Mouse (Mus musculus) intestine, embryonic 16.5 days (tissue): ENCODE results near the gene Maea. TPM values are rescaled to one million over a fixed set of nuclear protein-coding genes. Genes with fewer than 3 reads are reported as not detected.
"Not testable (repeated sequence)": the region's sequence is repeated elsewhere in the genome, so short reads cannot be mapped to it uniquely, and the experiment has no call there.

Source experiments
- ATAC-seq: fragments of 200-750 bp; cut with Nextera tagmentation; 2 replicates; pipeline ENCODE4 v1.8.0; 2017; ENCODE audit warnings: moderate TSS enrichment, moderate library complexity
- H3K27ac ChIP-seq: fragments of 300-500 bp; sonication (generic); 2 replicates; pipeline ENCODE4 v1.5.1; 2014; ENCODE audit warnings: mild to moderate bottlenecking, low read length
- H3K27me3 ChIP-seq: fragments of 300-500 bp; sonication (generic); replicated peaks from 2 replicates; pipeline ENCODE4 v1.6.1; 2014; ENCODE audit warnings: low read length, control low read depth, mixed read lengths; ENCODE audit not compliant: control insufficient read depth, insufficient read depth
- H3K36me3 ChIP-seq: fragments of 300-500 bp; sonication (generic); 2 replicates; pipeline ENCODE4 v1.6.1; 2014; ENCODE audit warnings: low read length, control low read depth; ENCODE audit not compliant: control insufficient read depth, insufficient read depth
- H3K4me1 ChIP-seq: fragments of 300-500 bp; sonication (generic); 2 replicates; pipeline ENCODE4 v1.6.1; 2014; ENCODE audit warnings: low read length, control low read depth, mixed read lengths; ENCODE audit not compliant: control insufficient read depth, insufficient read depth
- H3K4me2 ChIP-seq: fragments of 300-500 bp; sonication (generic); 2 replicates; pipeline ENCODE4 v1.6.1; 2014; ENCODE audit warnings: low read depth, low read length, control low read depth
- H3K4me3 ChIP-seq: fragments of 300-500 bp; sonication (generic); 2 replicates; pipeline ENCODE4 v1.5.1; 2014; ENCODE audit warnings: mild to moderate bottlenecking, low read length
- H3K9ac ChIP-seq: fragments of 300-500 bp; sonication (generic); 2 replicates; pipeline ENCODE4 v1.6.1; 2014; ENCODE audit warnings: low read depth, low read length
- H3K9me3 ChIP-seq: fragments of 300-500 bp; sonication (generic); 2 replicates; pipeline ENCODE4 v1.6.1; 2016; ENCODE audit warnings: low read length, control low read depth; ENCODE audit not compliant: control insufficient read depth
- WGBS: fragments of 180-500 bp; shearing (Covaris S2); extraction: QIAGEN DNeasy Blood & Tissue Kit; methylation state at CpG from one replicate; pipeline ENCODE4 v1.1.7; 2014; 5-methylcytosine and 5-hydroxymethylcytosine counted together
- polyA plus RNA-seq: library from polyadenylated mRNA; unstranded; fragments of >200 nt; fragmentation: Nextera tagmentation; extraction: Ambion mirVana; gene quantifications from 2 replicates; pipeline ENCODE4 v1.2.1, GENCODE M21; 2015

Gene Maea
- polyA plus RNA-seq, 1 experiment from 2014 or later = 135 TPM

DNA sequence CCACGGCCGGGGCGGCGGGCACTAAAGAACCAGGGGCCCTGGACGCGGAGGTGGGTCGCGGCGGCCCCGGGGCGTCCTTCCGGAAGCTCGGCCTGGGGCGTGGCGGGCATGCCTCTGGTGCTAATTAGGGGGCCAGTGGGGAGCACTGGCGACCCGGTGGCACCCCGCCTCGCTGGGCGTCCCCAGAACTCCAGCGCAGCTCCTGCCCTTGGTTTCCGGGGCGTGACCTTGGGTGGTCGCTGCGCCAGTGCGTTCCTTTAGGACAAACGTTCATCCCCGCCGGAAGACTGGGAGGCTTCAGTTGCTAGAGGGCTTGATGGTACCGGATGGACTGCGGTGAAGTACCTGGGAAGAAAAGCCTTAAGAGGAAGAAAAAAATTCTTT, 660 bp downstream of the Maea start:
- no peaks in the 10 kb centered on the region for H3K36me3 ChIP-seq
- WGBS = under 1% methylated on average over 27 of the region's 31 CpGs
- ATAC-seq = peak; percentile 47; the same call in 1 of the 2 replicates

DNA sequence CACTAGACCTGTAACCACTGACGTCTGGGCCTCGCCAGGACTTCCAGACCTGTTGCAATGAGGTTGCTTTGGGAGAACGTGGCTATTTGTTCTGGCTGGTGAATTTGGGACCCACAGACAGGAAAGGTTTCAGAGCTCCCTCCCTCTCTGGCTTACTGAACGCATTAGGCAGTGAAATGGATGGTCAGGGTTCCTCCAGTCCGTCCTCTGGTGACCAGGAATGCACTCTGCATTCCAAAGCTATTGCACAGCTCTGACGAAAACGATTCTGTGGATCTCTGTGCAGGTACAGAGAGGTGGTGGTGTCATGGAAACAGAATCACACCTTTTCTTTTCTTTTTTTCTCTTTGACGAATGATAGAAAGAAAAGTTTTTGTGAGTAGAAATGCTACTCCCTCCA, 1.9 kb downstream of the Maea start:
- Histone ChIP-seq H3K9ac (no peak overlapping the region), H3K4me2 (no peak overlapping the region), H3K36me3 (no peaks in the 10 kb centered on the region), H3K27me3 (no peaks in the 10 kb centered on the region), H3K27ac (no peak overlapping the region), H3K4me1 (peaks cover 11% of the 10 kb centered on the region), H3K9me3 (no peaks in the 10 kb centered on the region; the same call in 1 of the 2 replicates), H3K4me3 (no peak overlapping the region; the same call in 1 of the 2 replicates)
- 65% methylated on average over 8 of the region's 8 CpGs for whole genome bisulfite sequencing
- no peak for ATAC-seq

More for the DNA sequence above, 660 bp downstream of the Maea start:
- Histone ChIP-seq H3K9ac (peak overlapping the region; percentile 96), H3K9me3 (no peaks in the 10 kb centered on the region; the same call in 1 of the 2 replicates), H3K4me1 (peaks cover 11% of the 10 kb centered on the region), H3K27ac (peak overlapping the region; percentile 79), H3K27me3 (no peaks in the 10 kb centered on the region), H3K4me3 (peak overlapping the region; percentile 99), H3K4me2 (peak overlapping the region; percentile 66)

- ATAC-seq = no peak
- H3K27ac ChIP-seq = no peak overlapping the region
- WGBS = 80% methylated on average over 6 of the region's 6 CpGs
- no peaks in the 10 kb centered on the region for H3K27me3 ChIP-seq
- peaks cover 14% of the 10 kb centered on the region for H3K4me1 ChIP-seq
- H3K36me3 ChIP-seq = no peaks in the 10 kb centered on the region
- no peaks in the 10 kb centered on the region for H3K9me3 ChIP-seq
- no peak overlapping the region for H3K4me3 ChIP-seq
- no peak overlapping the region for H3K4me2 ChIP-seq
- no peak overlapping the region for H3K9ac ChIP-seq
These were observed 5.9 kb downstream of the Maea start for GRCm38 (mm10) chr5:33341165-33341564.

DNA sequence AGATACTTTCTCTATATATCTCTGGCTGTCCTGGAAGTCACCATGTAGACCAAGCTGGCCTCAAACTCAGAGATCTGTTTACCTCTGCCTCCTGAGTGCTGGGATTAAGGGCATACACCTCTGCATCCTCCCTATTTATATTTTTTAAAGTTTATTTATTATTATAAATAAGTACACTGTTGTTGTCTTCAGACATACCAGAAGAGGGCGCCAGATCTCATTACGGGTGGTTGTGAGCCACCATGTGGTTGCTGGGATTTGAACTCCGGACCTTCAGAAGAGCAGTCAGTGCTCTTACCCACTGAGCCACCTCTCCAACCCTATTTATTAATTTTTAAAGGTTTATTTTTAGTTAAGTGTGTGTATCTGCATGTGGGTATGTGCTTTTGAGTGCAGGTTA, 6.9 kb downstream of the Maea start:
- H3K36me3 ChIP-seq, H3K27ac ChIP-seq, H3K27me3 ChIP-seq, H3K4me3 ChIP-seq, H3K4me2 ChIP-seq, H3K4me1 ChIP-seq, H3K9ac ChIP-seq, H3K9me3 ChIP-seq, ATAC-seq: not testable (repeated sequence)
- WGBS = 72% methylated on average over 3 of the region's 3 CpGs

DNA sequence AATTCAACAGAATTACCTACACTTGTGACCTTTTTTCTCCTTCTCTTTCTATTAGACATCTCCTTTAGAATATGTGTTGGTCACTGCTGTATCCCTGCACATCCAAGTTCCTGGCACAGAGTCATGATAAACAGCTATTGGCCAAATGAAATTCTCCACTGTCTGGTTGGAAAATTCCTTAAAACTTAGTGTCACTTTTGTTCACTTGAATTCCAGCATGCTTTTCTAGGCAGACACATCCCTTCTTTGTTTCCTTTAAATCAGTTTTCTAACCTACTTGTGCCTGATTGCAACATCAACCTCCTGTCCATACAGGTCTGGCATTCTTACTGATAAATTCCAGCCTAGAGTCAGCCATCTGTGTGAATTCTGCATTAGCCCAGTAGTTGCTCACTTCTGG, 7.5 kb downstream of the Maea start:
- ATAC-seq = no peak
- Histone ChIP-seq H3K36me3 (no peaks in the 10 kb centered on the region), H3K27ac (no peak overlapping the region)

GRCm38 (mm10) chr5:33343571-33343970, 8.3 kb downstream of the Maea start:
- Histone ChIP-seq H3K4me1 (peaks cover 7% of the 10 kb centered on the region; the same call in 1 of the 2 replicates), H3K27me3 (no peaks in the 10 kb centered on the region), H3K9me3 (no peaks in the 10 kb centered on the region), H3K4me2 (no peak overlapping the region), H3K9ac (no peak overlapping the region), H3K4me3 (no peak overlapping the region), H3K27ac (no peak overlapping the region), H3K36me3 (no peaks in the 10 kb centered on the region)
- ATAC-seq = no peak

More for the DNA sequence above, 7.5 kb downstream of the Maea start:
- Histone ChIP-seq H3K4me3 (no peak overlapping the region), H3K27me3 (no peaks in the 10 kb centered on the region), H3K4me1 (peaks cover 7% of the 10 kb centered on the region; the same call in 1 of the 2 replicates), H3K9ac (no peak overlapping the region), H3K4me2 (no peak overlapping the region), H3K9me3 (no peaks in the 10 kb centered on the region)

- Histone ChIP-seq H3K4me2 (no peak overlapping the region), H3K27me3 (no peaks in the 10 kb centered on the region), H3K36me3 (no peaks in the 10 kb centered on the region), H3K4me3 (no peak overlapping the region), H3K9me3 (no peaks in the 10 kb centered on the region), H3K9ac (no peak overlapping the region), H3K27ac (no peak overlapping the region), H3K4me1 (peaks cover 7% of the 10 kb centered on the region; the same call in 1 of the 2 replicates)
- ATAC-seq = no peak
- 72% methylated on average over 3 of the region's 3 CpGs for WGBS
These were observed 8.8 kb downstream of the Maea start for GRCm38 (mm10) chr5:33344070-33344469.

- no peak overlapping the region for H3K4me2 ChIP-seq
- H3K9me3 ChIP-seq = no peaks in the 10 kb centered on the region
- H3K27me3 ChIP-seq = no peaks in the 10 kb centered on the region
- no peak for ATAC-seq
- H3K9ac ChIP-seq = no peak overlapping the region
- H3K36me3 ChIP-seq = no peaks in the 10 kb centered on the region
- WGBS = 60% methylated on average over 3 of the region's 3 CpGs
- peaks cover 14% of the 10 kb centered on the region for H3K4me1 ChIP-seq
- no peak overlapping the region for H3K4me3 ChIP-seq
- no peak overlapping the region for H3K27ac ChIP-seq
These were observed 12.3 kb downstream of the Maea start for GRCm38 (mm10) chr5:33347620-33348019.

DNA sequence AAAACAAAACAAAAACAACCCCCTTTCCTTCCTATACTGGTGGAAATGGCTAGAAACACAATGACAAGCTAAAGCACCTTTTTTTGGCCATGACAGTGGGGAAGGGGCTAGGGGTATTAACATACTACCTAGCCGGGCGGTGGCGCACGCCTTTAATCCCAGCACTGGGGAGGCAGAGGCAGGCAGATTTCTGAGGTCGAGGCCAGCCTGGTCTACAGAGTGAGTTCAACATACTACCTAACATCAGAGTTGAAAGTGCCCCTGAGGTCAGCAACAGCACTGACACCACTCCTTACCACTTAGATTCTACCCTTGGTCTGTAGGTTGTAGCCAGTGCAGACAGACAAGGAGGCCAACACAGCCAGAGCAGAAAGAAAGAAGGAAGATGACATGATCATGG, 13.9 kb downstream of the Maea start:
- Histone ChIP-seq H3K27me3 (no peaks in the 10 kb centered on the region), H3K4me2 (no peak overlapping the region), H3K9me3 (no peaks in the 10 kb centered on the region), H3K4me3 (no peak overlapping the region), H3K9ac (no peak overlapping the region), H3K27ac (no peak overlapping the region), H3K4me1 (peaks cover 8% of the 10 kb centered on the region), H3K36me3 (no peaks in the 10 kb centered on the region)
- no peak for ATAC-seq
- 97% methylated on average over 5 of the region's 5 CpGs for WGBS

DNA sequence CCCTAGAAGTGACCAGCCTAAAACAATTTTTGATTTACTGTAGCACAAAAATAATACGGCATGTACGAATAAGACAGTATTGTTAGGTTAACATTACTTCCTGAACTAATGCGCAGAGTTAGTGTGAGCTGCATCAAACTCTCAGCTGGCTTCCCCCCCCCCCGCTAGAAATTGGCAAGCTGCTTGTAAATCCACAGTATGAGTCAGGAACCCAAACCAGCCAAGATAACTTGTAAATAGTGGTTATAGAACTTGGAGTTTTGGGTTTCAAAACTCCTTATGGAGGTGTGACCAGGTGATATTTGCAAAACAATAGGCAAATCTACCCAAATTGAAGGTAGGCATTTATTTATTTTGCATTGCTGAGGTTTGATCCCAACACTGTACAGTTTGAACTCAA, 14.4 kb downstream of the Maea start:
- Histone ChIP-seq H3K27me3 (no peaks in the 10 kb centered on the region), H3K4me3 (no peak overlapping the region), H3K9me3 (no peaks in the 10 kb centered on the region), H3K4me1 (peaks cover 8% of the 10 kb centered on the region), H3K9ac (no peak overlapping the region), H3K4me2 (no peak overlapping the region), H3K27ac (no peak overlapping the region), H3K36me3 (no peaks in the 10 kb centered on the region)
- WGBS = 69% methylated on average over 4 of the region's 4 CpGs
- no peak for ATAC-seq
